Comparison of ENCODE assay signal across 32 mouse cellular contexts in genomic region chr8:109990224-109990623, GRCm38 (mm10). TPM values are rescaled to one million over a fixed set of nuclear protein-coding genes. Genes with fewer than 3 reads are reported as not detected.
"Had no signal": no experiment of that assay in that cellular context is flagged by ENCODE, and none has a peak within 500 bp of the region (broad histone marks: within the 10 kb centered on the region; RNA-seq: fewer than 3 reads in every experiment).

Gene Tat, plus strand, starts transcription at chr8:109990437.

- H3K27me3 ChIP-seq: heart, embryonic 13.5 days; heart, embryonic 15.5 days; hindbrain, embryonic 13.5 days; hindbrain, embryonic 15.5 days; limb, embryonic 12.5 days; liver, embryonic 12.5 days had no signal

- ATAC-seq: hindbrain, postnatal 0 days; intestine, embryonic 16.5 days; liver, embryonic 12.5 days had no signal

- DNase-seq: gastrocnemius, postnatal 14 days; gastrocnemius, postnatal 36 days; heart, adult 2 months; heart, postnatal 14 days; heart, postnatal 36 days; kidney, adult 11 months; kidney, adult 2 months; kidney, adult 9 months; kidney, postnatal 14 days; kidney, postnatal 36 days had no signal

- H3K4me1 ChIP-seq: heart, embryonic 13.5 days; heart, embryonic 15.5 days; hindbrain, embryonic 13.5 days; kidney, embryonic 15.5 days; limb, embryonic 10.5 days; limb, embryonic 12.5 days; liver, embryonic 12.5 days had no signal

- H3K9me3 ChIP-seq: heart, embryonic 13.5 days; heart, embryonic 15.5 days; hindbrain, embryonic 13.5 days; hindbrain, embryonic 15.5 days; kidney, embryonic 15.5 days; limb, embryonic 10.5 days; limb, embryonic 12.5 days; liver, embryonic 12.5 days had no signal

- H3K9ac ChIP-seq: heart, embryonic 13.5 days; heart, embryonic 15.5 days; hindbrain, embryonic 13.5 days; hindbrain, embryonic 15.5 days; kidney, embryonic 15.5 days; limb, embryonic 12.5 days; liver, embryonic 12.5 days; liver, embryonic 14.5 days had no signal

- H3K27ac ChIP-seq: heart, adult 2 months; heart, embryonic 13.5 days; heart, embryonic 15.5 days; hindbrain, embryonic 13.5 days; hindbrain, embryonic 15.5 days; hindbrain, postnatal 0 days; kidney, embryonic 15.5 days; kidney, postnatal 0 days; layer of hippocampus, adult 2 months; left cerebral cortex, adult 2 months; limb, embryonic 10.5 days; limb, embryonic 12.5 days; liver, embryonic 12.5 days; liver, embryonic 14.5 days had no signal

- H3K36me3 ChIP-seq: heart, embryonic 13.5 days; heart, embryonic 15.5 days; hindbrain, embryonic 13.5 days; hindbrain, embryonic 15.5 days; kidney, embryonic 15.5 days; limb, embryonic 10.5 days; limb, embryonic 12.5 days; liver, embryonic 12.5 days had no signal

- H3K4me3 ChIP-seq: heart, adult 2 months; heart, embryonic 13.5 days; heart, embryonic 15.5 days; hindbrain, embryonic 13.5 days; hindbrain, embryonic 15.5 days; kidney, embryonic 15.5 days; layer of hippocampus, adult 2 months; left cerebral cortex, adult 2 months; limb, embryonic 10.5 days; limb, embryonic 12.5 days; liver, embryonic 12.5 days had no signal

- H3K4me2 ChIP-seq: heart, embryonic 11.5 days; heart, embryonic 13.5 days; heart, embryonic 15.5 days; hindbrain, embryonic 13.5 days; hindbrain, embryonic 15.5 days; kidney, embryonic 15.5 days; limb, embryonic 12.5 days; liver, embryonic 12.5 days had no signal

RNA-seq across cellular contexts. Expression of gene Tat, which starts in this region (rescaled TPM):
- total RNA-seq: gastrocnemius, postnatal 14 days; gastrocnemius, postnatal 36 days; hematopoietic stem cell, adult 5-6 weeks; hindbrain, postnatal 0 days; layer of hippocampus, adult 2 months; layer of hippocampus, postnatal 10 days; layer of hippocampus, postnatal 25 days; left cerebral cortex, adult 2 months; left cerebral cortex, postnatal 14 days; left cerebral cortex, postnatal 36 days had no signal
- polyA plus RNA-seq: heart, embryonic 11.5 days; hindbrain, embryonic 11.5 days; hindbrain, embryonic 13.5 days; hindbrain, embryonic 15.5 days; hindbrain, postnatal 0 days; intestine, embryonic 14.5 days; intestine, embryonic 16.5 days; kidney, adult 2 months; kidney, embryonic 15.5 days; kidney, postnatal 0 days; limb, embryonic 10.5 days; limb, embryonic 12.5 days had no signal
